Mouse (Mus musculus) central nervous system, embryonic 14 days (tissue): ENCODE measurements around the gene Wdr89. TPM values are rescaled to one million over a fixed set of nuclear protein-coding genes. Genes with fewer than 3 reads are reported as not detected.

Experiments
- polyA plus RNA-seq: library from polyadenylated mRNA; depleted of rRNA; stranded (reverse); fragments of >200 nt; gene quantifications from 2 replicates; pipeline ENCODE4 v1.2.3, GENCODE M21; 2012; rRNA removed

Wdr89 gene
- 5.0 and 5.5 TPM in 2 replicates for polyA plus RNA-seq

DNA sequence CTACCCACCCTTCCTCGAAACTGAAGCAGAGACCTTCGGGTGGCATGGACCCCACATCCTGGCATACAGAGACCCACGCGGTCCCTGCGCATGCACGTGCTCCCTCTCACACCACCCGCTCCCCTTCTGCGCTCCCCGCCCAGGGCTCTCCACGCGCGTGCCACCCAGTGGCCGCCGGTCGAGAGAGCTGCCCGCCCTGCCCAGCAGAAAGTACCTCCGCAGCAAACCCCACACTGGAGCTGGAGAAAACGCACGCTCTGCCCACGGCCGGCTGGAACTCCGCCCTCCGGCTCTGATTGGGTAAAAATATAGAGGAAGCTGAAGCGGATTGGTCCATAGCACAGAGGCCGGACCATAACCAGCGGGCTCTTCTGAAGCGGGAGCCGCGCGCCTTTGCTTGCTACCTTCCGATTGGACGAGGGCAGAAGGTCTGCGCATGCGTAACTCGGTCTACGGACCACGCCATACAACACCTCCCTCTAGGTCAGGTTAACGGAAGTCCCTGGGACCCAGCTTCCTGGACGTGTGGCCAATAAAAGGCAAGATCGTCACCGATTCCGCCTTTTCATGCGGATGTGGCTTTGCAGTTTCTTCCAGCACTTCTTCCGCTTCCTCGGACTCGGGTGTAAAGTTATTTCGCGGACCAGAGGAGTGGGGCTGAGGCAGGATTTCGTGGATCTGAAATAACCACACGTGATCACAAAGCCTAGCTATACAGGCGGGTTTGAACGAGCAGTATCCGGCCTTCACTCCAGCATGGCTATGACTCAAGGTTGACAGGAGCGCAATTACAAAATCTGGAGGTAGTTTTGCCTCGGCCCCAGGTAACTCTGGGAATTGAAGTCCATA, at the start of gene Wdr89:
Gene Wdr89, minus strand, starts transcription at position 280 of the 849 bp plus-strand sequence.

DNA sequence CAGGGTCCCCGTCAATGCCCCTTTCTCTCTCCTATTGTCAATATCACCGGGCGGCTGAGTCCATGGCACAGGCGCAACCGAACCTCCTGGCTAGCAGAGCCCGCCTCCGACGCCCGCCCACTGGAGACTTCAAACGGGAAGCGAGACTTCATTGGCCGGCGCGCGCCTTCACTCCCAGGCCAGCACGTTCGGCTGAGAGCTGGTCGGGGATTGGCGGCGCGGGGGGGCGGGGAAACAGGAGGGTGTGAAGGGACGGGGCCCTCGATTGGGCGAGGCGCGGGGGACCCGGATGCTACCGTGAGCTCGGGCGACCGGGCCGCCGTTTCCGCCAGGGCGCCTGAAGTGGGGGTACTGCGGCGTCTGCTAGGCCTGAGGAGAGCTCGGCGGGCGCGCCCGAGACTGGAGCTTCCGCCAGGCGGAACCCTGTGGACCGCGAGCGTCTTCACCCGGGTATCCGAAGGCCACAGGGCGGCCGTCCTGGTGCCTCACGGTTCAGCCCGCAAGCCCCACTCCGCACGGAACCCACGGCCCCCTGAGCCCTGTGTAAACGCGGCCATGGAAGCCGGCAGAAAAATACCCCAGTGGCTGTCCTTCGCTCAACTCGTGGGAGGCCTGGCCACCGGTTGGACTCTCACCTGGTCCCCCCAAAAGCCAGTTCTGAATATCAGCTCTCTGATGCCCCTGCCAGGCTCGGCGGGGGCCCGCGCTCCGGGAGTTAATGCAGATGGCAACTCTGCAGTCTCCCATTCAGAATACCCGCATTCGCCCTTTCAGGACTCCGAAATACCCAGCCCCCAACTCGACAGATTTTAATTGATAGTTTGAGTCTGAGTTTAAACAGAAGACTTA, 73.0 kb downstream of the Wdr89 start, which contains the start of gene Ppp2r5e:
Gene Ppp2r5e, minus strand, starts transcription at position 92 of the 849 bp plus-strand sequence.

Other genes starting within 250 kb of the Wdr89 start
- gene Ppp2r5e, start 73.3 kb downstream of the Wdr89 start, polyA plus RNA-seq, result 37.1 and 39.6 TPM in 2 replicates
- gene Sgpp1, start 66.2 kb upstream of the Wdr89 start, polyA plus RNA-seq, result 11.9 and 12.5 TPM in 2 replicates
- 74.7 and 91.4 TPM in 2 replicates for gene Syne2, start 148.6 kb upstream of the Wdr89 start, polyA plus RNA-seq